Mouse (Mus musculus) heart, postnatal 0 days (tissue): ENCODE results near the gene Fndc5.

Source experiments
- CTCF ChIP-seq: IDR thresholded peaks from 2 replicates; pipeline ENCODE4 v1.5.1; 2016; ENCODE audit warnings: antibody characterized with exemption, control low read depth, low read depth
- EP300 ChIP-seq: IDR thresholded peaks from 2 replicates; pipeline ENCODE4 v1.6.1; 2016; ENCODE audit warnings: antibody characterized with exemption, low read depth

GRCm38 (mm10) chr4:129130149-129130548 lies 6.7 kb upstream of the Fndc5 start:
- peak; percentile 58 for TF ChIP-seq CTCF
- TF ChIP-seq EP300, result no peak
